Mouse (Mus musculus) lung, postnatal 0 days (tissue): ENCODE measurements around the gene Tmem181a.
"Not testable (repeated sequence)": the region's sequence is repeated elsewhere in the genome, so short reads cannot be mapped to it uniquely, and the experiment has no call there.

ENCODE experiments used
- CTCF ChIP-seq: IDR thresholded peaks from 2 replicates; pipeline ENCODE4 v1.5.1; 2016; ENCODE audit warnings: antibody characterized with exemption, mild to moderate bottlenecking
- EP300 ChIP-seq: IDR thresholded peaks from 2 replicates; pipeline ENCODE4 v1.6.1; 2016; ENCODE audit warnings: antibody characterized with exemption, mild to moderate bottlenecking, control low read depth

DNA sequence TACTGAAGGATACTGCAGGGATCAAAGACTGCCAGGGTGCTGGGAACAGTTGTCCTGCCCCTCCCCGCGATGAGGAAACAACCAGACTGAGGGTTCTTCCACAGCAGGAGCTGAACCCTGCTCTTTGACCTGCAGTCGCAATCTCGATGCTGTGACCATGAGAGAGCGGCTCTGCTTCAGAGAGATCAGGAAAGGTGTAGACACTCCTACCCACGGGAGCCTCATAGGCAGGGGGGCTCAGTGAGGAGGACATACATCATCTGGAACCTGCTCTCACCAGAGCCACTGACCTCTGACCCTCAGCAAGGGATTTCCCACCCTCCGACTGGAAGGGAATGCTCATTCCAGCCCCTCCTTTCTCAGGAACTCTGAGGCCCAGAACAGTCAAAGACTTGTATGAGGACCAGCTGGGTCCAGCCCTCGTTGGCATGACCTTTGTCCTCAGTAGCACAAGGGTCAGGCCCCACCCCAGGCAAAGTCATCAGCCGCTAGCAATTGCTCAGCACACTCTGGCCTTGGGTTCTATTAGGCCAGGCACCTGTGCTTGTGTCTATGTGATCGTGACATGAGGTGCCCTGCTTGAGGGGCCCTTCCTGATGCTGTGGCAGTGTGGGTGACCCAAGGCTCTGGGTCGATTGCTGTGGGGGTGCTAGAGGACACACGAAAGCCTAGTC, 43.7 kb downstream of the Tmem181a start:
- TF ChIP-seq CTCF, EP300: not testable (repeated sequence)
